Mouse (Mus musculus) G1E (cell line): ENCODE measurements around the gene Rdh19. TPM values are rescaled to one million over a fixed set of nuclear protein-coding genes. Genes with fewer than 3 reads are reported as not detected.

Experiments
- ATAC-seq: 2 replicates; pipeline ENCODE4 v1.8.0; 2016; ENCODE audit warnings: mild to moderate bottlenecking; ENCODE audit not compliant: insufficient number of reproducible peaks, poor library complexity, low FRiP score, severe bottlenecking; ENCODE audit errors: extremely low read depth
- DNase-seq: peaks from one replicate; pipeline ENCODE4 v3.0.0; 2012; ENCODE audit warnings: low spot score
- H3K27me3 ChIP-seq: 2 replicates; pipeline ENCODE4 v1.6.1; 2012; ENCODE audit warnings: mild to moderate bottlenecking, low read length, inconsistent platforms; ENCODE audit not compliant: insufficient read depth
- H3K36me3 ChIP-seq: replicated peaks from 2 replicates; pipeline ENCODE3; 2012; ENCODE audit warnings: mild to moderate bottlenecking, inconsistent platforms
- H3K4me1 ChIP-seq: 2 replicates; pipeline ENCODE4 v1.6.1; 2012; ENCODE audit warnings: low read depth, low read length, inconsistent platforms, mixed read lengths; ENCODE audit not compliant: insufficient read depth
- H3K4me3 ChIP-seq: 2 replicates; pipeline ENCODE4 v1.5.1; 2012; ENCODE audit warnings: low read depth, mild to moderate bottlenecking, inconsistent platforms, low read length, moderate library complexity, mixed read lengths
- H3K9me3 ChIP-seq: replicated peaks from 2 replicates; pipeline ENCODE4 v1.6.1; 2012; ENCODE audit warnings: inconsistent platforms
- CTCF ChIP-seq: IDR thresholded peaks from 2 replicates; pipeline ENCODE4 v1.5.1; 2012; ENCODE audit warnings: low read depth, low read length, inconsistent platforms, mixed read lengths
- GATA1 ChIP-seq: IDR thresholded peaks from 2 replicates; pipeline ENCODE4 v1.6.1; 2012; ENCODE audit warnings: borderline replicate concordance, low read length, inconsistent platforms, mixed read lengths
- GATA2 ChIP-seq: IDR thresholded peaks from 2 replicates; pipeline ENCODE4 v1.6.1; 2012; ENCODE audit warnings: low read depth, low read length, inconsistent platforms, borderline replicate concordance
- POLR2AphosphoS5 ChIP-seq: IDR thresholded peaks from 2 replicates; pipeline ENCODE4 v1.6.1; 2012; ENCODE audit warnings: low read depth, low read length, inconsistent platforms; ENCODE audit not compliant: insufficient replicate concordance
- TAL1 ChIP-seq: conservative IDR thresholded peaks from 2 replicates; pipeline ENCODE4 v1.6.1; 2012; ENCODE audit warnings: low read depth, low read length, inconsistent platforms, mixed read lengths
- polyA plus RNA-seq: library from polyadenylated mRNA; stranded (reverse); fragments of >175 nt; gene quantifications from 2 replicates; pipeline ENCODE4 v1.2.3, GENCODE M21; 2012
- total RNA-seq, 2 experiments: library from RNA; stranded (forward) in 1 of 2; stranded (reverse) in 1 of 2; fragments of 200-1000 nt in 1 of 2; fragments of >200 nt in 1 of 2; fragmentation: Nextera tagmentation in 1 of 2; gene quantifications; 2 replicates each; pipeline ENCODE4 v1.2.3; 2014 to 2017

Rdh19 gene
- total and polyA plus RNA-seq, 3 experiments, result 0.11 TPM; not detected in 2

- Histone ChIP-seq H3K9me3 (peaks cover 16% of the 10 kb centered on the region), H3K4me3 (no peak overlapping the region), H3K27me3 (no peaks in the 10 kb centered on the region), H3K36me3 (no peaks in the 10 kb centered on the region), H3K4me1 (no peaks in the 10 kb centered on the region)
- no peak for TF ChIP-seq TAL1
- ATAC-seq (no peak), DNase-seq (no peak)
Observed at GRCm38 (mm10) chr10:127848089-127848488, 1.6 kb upstream of the Rdh19 start.

- Histone ChIP-seq H3K4me1 (no peaks in the 10 kb centered on the region), H3K36me3 (no peaks in the 10 kb centered on the region), H3K9me3 (no peaks in the 10 kb centered on the region), H3K4me3 (no peak overlapping the region), H3K27me3 (peaks cover 11% of the 10 kb centered on the region)
- ATAC-seq, result no peak
- TF ChIP-seq POLR2AphosphoS5 (no peak), GATA1 (no peak), CTCF (no peak), GATA2 (no peak), TAL1 (no peak)
- no peak for DNase-seq
Observed at GRCm38 (mm10) chr10:127856376-127856775, 6.6 kb downstream of the Rdh19 start.

GRCm38 (mm10) chr10:127864931-127865330, 15.2 kb downstream of the Rdh19 start:
- Histone ChIP-seq H3K9me3 (no peaks in the 10 kb centered on the region), H3K4me1 (no peaks in the 10 kb centered on the region; the same call in 1 of the 2 replicates), H3K36me3 (no peaks in the 10 kb centered on the region), H3K4me3 (no peak overlapping the region), H3K27me3 (peaks cover 9% of the 10 kb centered on the region)
- DNase-seq (no peak), ATAC-seq (no peak)
- TF ChIP-seq GATA1, result no peak
- no peak for TF ChIP-seq POLR2AphosphoS5
- no peak for TF ChIP-seq TAL1
- no peak for TF ChIP-seq CTCF
- no peak for TF ChIP-seq GATA2

GRCm38 (mm10) chr10:127866232-127866631, 16.5 kb downstream of the Rdh19 start, which contains the start of gene Rdh16f2:
Gene Rdh16f2, plus strand, starts transcription at chr10:127866474.
- no peaks in the 10 kb centered on the region for H3K36me3 ChIP-seq
- DNase-seq, result no peak
- H3K27me3 ChIP-seq, result peaks cover 5% of the 10 kb centered on the region
- TF ChIP-seq POLR2AphosphoS5 (no peak), GATA2 (no peak), TAL1 (no peak), GATA1 (no peak), CTCF (no peak)
- no peak for ATAC-seq
- H3K4me3 ChIP-seq, result no peak within 1 kb of the TSS
- no peaks in the 10 kb centered on the region; the same call in 1 of the 2 replicates for H3K4me1 ChIP-seq
- H3K9me3 ChIP-seq, result no peaks in the 10 kb centered on the region

GRCm38 (mm10) chr10:127872484-127872883, 22.8 kb downstream of the Rdh19 start:
- no peaks in the 10 kb centered on the region for H3K36me3 ChIP-seq
- DNase-seq (no peak), ATAC-seq (no peak)
- no peaks in the 10 kb centered on the region for H3K9me3 ChIP-seq
- H3K4me3 ChIP-seq, result peak overlapping the region; percentile 47; the same call in 1 of the 2 replicates
- H3K4me1 ChIP-seq, result peaks cover 36% of the 10 kb centered on the region
- TF ChIP-seq POLR2AphosphoS5 (no peak), GATA2 (no peak), CTCF (no peak), GATA1 (no peak), TAL1 (no peak)
- no peaks in the 10 kb centered on the region for H3K27me3 ChIP-seq

GRCm38 (mm10) chr10:127877681-127878080, 28.0 kb downstream of the Rdh19 start:
- peaks cover 58% of the 10 kb centered on the region for H3K4me1 ChIP-seq
- DNase-seq, result no peak
- no peaks in the 10 kb centered on the region for H3K36me3 ChIP-seq
- H3K9me3 ChIP-seq, result no peaks in the 10 kb centered on the region
- no peak overlapping the region for H3K4me3 ChIP-seq
- no peaks in the 10 kb centered on the region for H3K27me3 ChIP-seq
- TF ChIP-seq CTCF, result no peak
- TF ChIP-seq GATA1, result no peak
- no peak for TF ChIP-seq TAL1
- TF ChIP-seq POLR2AphosphoS5, result no peak
- TF ChIP-seq GATA2, result no peak
- ATAC-seq, result no peak
